Mouse (Mus musculus): ENCODE measurements around the gene Pigf. TPM values are rescaled to one million over a fixed set of nuclear protein-coding genes. Genes with fewer than 3 reads are reported as not detected.
A peak's percentile ranks its signal among the peaks of the same experiment; 100 is the strongest.

The Pigf gene
- polyA plus RNA-seq, 1 experiment from 2014 or later, result 35.3 TPM

GRCm38 (mm10) chr17:86967536-86968525 lies 57.4 kb downstream of the Pigf start:
- Histone ChIP-seq H3K9me3 (replicated peaks; ENCODE audit: control insufficient read depth, low read length) (no peaks in the 10 kb centered on the region), H3K27me3 (replicated peaks; ENCODE audit: control insufficient read depth, insufficient read depth, low read length) (no peaks in the 10 kb centered on the region), H3K9ac (ENCODE audit: low read length) (no peak overlapping the region), H3K4me2 (ENCODE audit: low read length) (no peak overlapping the region), H3K4me1 (ENCODE audit: control insufficient read depth, insufficient read depth, low read length) (peaks cover 9% of the 10 kb centered on the region; the same call in 1 of the 2 replicates), H3K36me3 (ENCODE audit: control insufficient read depth, insufficient read depth, low read length) (0 out of 2 replicates have a peak, but pooled peaks cover 5% of the 10 kb centered on the region), H3K27ac (ENCODE audit: low read depth, low read length) (no peak overlapping the region), H3K4me3 (ENCODE audit: low read depth, low read length) (no peak overlapping the region)
- no peak for DNase-seq (ENCODE audit: low spot score)
- no peak for ATAC-seq
- WGBS, result 82% methylated on average over 10 of the region's 10 CpGs

- H3K4me1 ChIP-seq (ENCODE audit: control insufficient read depth, insufficient read depth, low read length), result peaks cover 9% of the 10 kb centered on the region; the same call in 1 of the 2 replicates
- DNase-seq (ENCODE audit: low spot score), result no peak
Observed at GRCm38 (mm10) chr17:86967048-86967447, 58.2 kb downstream of the Pigf start.

GRCm38 (mm10) chr17:86966040-86966439 lies 59.2 kb downstream of the Pigf start:
- Histone ChIP-seq H3K27me3 (replicated peaks; ENCODE audit: control insufficient read depth, insufficient read depth, low read length) (no peaks in the 10 kb centered on the region), H3K36me3 (ENCODE audit: control insufficient read depth, insufficient read depth, low read length) (0 out of 2 replicates have a peak, but pooled peaks cover 2% of the 10 kb centered on the region), H3K9me3 (replicated peaks; ENCODE audit: control insufficient read depth, low read length) (no peaks in the 10 kb centered on the region), H3K4me1 (ENCODE audit: control insufficient read depth, insufficient read depth, low read length) (peaks cover 12% of the 10 kb centered on the region; the same call in 1 of the 2 replicates), H3K4me3 (ENCODE audit: low read depth, low read length) (no peak overlapping the region), H3K4me2 (ENCODE audit: low read length) (no peak overlapping the region), H3K9ac (ENCODE audit: low read length) (no peak overlapping the region), H3K27ac (ENCODE audit: low read depth, low read length) (no peak overlapping the region)
- whole genome bisulfite sequencing, result 85% methylated on average over 10 of the region's 10 CpGs
- ATAC-seq (no peak), DNase-seq (ENCODE audit: low spot score) (no peak)

More at GRCm38 (mm10) chr17:86967048-86967447, 58.2 kb downstream of the Pigf start:
- H3K9me3 ChIP-seq (replicated peaks; ENCODE audit: control insufficient read depth, low read length), result no peaks in the 10 kb centered on the region
- no peak overlapping the region for H3K9ac ChIP-seq (ENCODE audit: low read length)
- H3K4me3 ChIP-seq (ENCODE audit: low read depth, low read length), result no peak overlapping the region
- no peak overlapping the region for H3K27ac ChIP-seq (ENCODE audit: low read depth, low read length)
- no peak overlapping the region for H3K4me2 ChIP-seq (ENCODE audit: low read length)
- H3K36me3 ChIP-seq (ENCODE audit: control insufficient read depth, insufficient read depth, low read length), result 0 out of 2 replicates have a peak, but pooled peaks cover 2% of the 10 kb centered on the region
- H3K27me3 ChIP-seq (replicated peaks; ENCODE audit: control insufficient read depth, insufficient read depth, low read length), result no peaks in the 10 kb centered on the region
- no peak for ATAC-seq
- WGBS, result 94% methylated on average over 12 of the region's 12 CpGs

GRCm38 (mm10) chr17:86965121-86965520 lies 60.1 kb downstream of the Pigf start:
- Histone ChIP-seq H3K9ac (ENCODE audit: low read length) (peak overlapping the region; percentile 1; the same call in 1 of the 2 replicates), H3K27ac (ENCODE audit: low read depth, low read length) (no peak overlapping the region), H3K4me2 (ENCODE audit: low read length) (peak overlapping the region; percentile 72), H3K27me3 (replicated peaks; ENCODE audit: control insufficient read depth, insufficient read depth, low read length) (no peaks in the 10 kb centered on the region), H3K9me3 (replicated peaks; ENCODE audit: control insufficient read depth, low read length) (no peaks in the 10 kb centered on the region), H3K4me1 (ENCODE audit: control insufficient read depth, insufficient read depth, low read length) (peaks cover 12% of the 10 kb centered on the region; the same call in 1 of the 2 replicates), H3K36me3 (ENCODE audit: control insufficient read depth, insufficient read depth, low read length) (0 out of 2 replicates have a peak, but pooled peaks cover 2% of the 10 kb centered on the region), H3K4me3 (ENCODE audit: low read depth, low read length) (no peak overlapping the region; the same call in 1 of the 2 replicates)
- no peak for ATAC-seq
- DNase-seq (ENCODE audit: low spot score), result no peak
- WGBS, result 87% methylated on average over 8 of the region's 8 CpGs

GRCm38 (mm10) chr17:86964502-86964901 lies 60.7 kb downstream of the Pigf start:
- Histone ChIP-seq H3K9me3 (replicated peaks; ENCODE audit: control insufficient read depth, low read length) (no peaks in the 10 kb centered on the region), H3K4me1 (ENCODE audit: control insufficient read depth, insufficient read depth, low read length) (peaks cover 12% of the 10 kb centered on the region; the same call in 1 of the 2 replicates), H3K4me2 (ENCODE audit: low read length) (peak overlapping the region; percentile 72), H3K27ac (ENCODE audit: low read depth, low read length) (no peak overlapping the region), H3K27me3 (replicated peaks; ENCODE audit: control insufficient read depth, insufficient read depth, low read length) (no peaks in the 10 kb centered on the region), H3K36me3 (ENCODE audit: control insufficient read depth, insufficient read depth, low read length) (0 out of 2 replicates have a peak, but pooled peaks cover 2% of the 10 kb centered on the region), H3K9ac (ENCODE audit: low read length) (peak overlapping the region; percentile 1; the same call in 1 of the 2 replicates), H3K4me3 (ENCODE audit: low read depth, low read length) (peak overlapping the region; percentile 68)
- 0% methylated on average over 10 of the region's 10 CpGs for whole genome bisulfite sequencing
- ATAC-seq (peak; percentile 57), DNase-seq (ENCODE audit: low spot score) (peak; percentile 88)

- peak overlapping the region; percentile 72 for H3K4me2 ChIP-seq (ENCODE audit: low read length)
- H3K9ac ChIP-seq (ENCODE audit: low read length), result peak overlapping the region; percentile 75
- H3K4me1 ChIP-seq (ENCODE audit: control insufficient read depth, insufficient read depth, low read length), result peaks cover 12% of the 10 kb centered on the region; the same call in 1 of the 2 replicates
- ATAC-seq (no peak), DNase-seq (ENCODE audit: low spot score) (peak; percentile 35)
- H3K27me3 ChIP-seq (replicated peaks; ENCODE audit: control insufficient read depth, insufficient read depth, low read length), result no peaks in the 10 kb centered on the region
- 0 out of 2 replicates have a peak, but pooled peaks cover 2% of the 10 kb centered on the region for H3K36me3 ChIP-seq (ENCODE audit: control insufficient read depth, insufficient read depth, low read length)
- peak overlapping the region; percentile 68 for H3K4me3 ChIP-seq (ENCODE audit: low read depth, low read length)
- no peaks in the 10 kb centered on the region for H3K9me3 ChIP-seq (replicated peaks; ENCODE audit: control insufficient read depth, low read length)
- no peak overlapping the region for H3K27ac ChIP-seq (ENCODE audit: low read depth, low read length)
- WGBS, result 0% methylated on average over 5 of the region's 6 CpGs
Observed at GRCm38 (mm10) chr17:86964041-86964440, 61.2 kb downstream of the Pigf start.

GRCm38 (mm10) chr17:86963586-86963902 lies 61.7 kb downstream of the Pigf start:
- ATAC-seq, result peak; percentile 44
- Histone ChIP-seq H3K36me3 (ENCODE audit: control insufficient read depth, insufficient read depth, low read length) (0 out of 2 replicates have a peak, but pooled peaks cover 2% of the 10 kb centered on the region), H3K9me3 (replicated peaks; ENCODE audit: control insufficient read depth, low read length) (no peaks in the 10 kb centered on the region), H3K27ac (ENCODE audit: low read depth, low read length) (peak overlapping the region; percentile 77), H3K27me3 (replicated peaks; ENCODE audit: control insufficient read depth, insufficient read depth, low read length) (no peaks in the 10 kb centered on the region), H3K4me3 (ENCODE audit: low read depth, low read length) (peak overlapping the region; percentile 68), H3K4me2 (ENCODE audit: low read length) (peak overlapping the region; percentile 72), H3K9ac (ENCODE audit: low read length) (peak overlapping the region; percentile 75), H3K4me1 (ENCODE audit: control insufficient read depth, insufficient read depth, low read length) (peaks cover 12% of the 10 kb centered on the region; the same call in 1 of the 2 replicates)
- 1% methylated on average over 21 of the region's 26 CpGs for WGBS
- peak; percentile 61 for DNase-seq (ENCODE audit: low spot score)

- DNase-seq (ENCODE audit: low spot score) (peak; percentile 90), ATAC-seq (peak; percentile 90)
- no peaks in the 10 kb centered on the region for H3K27me3 ChIP-seq (replicated peaks; ENCODE audit: control insufficient read depth, insufficient read depth, low read length)
- H3K9me3 ChIP-seq (replicated peaks; ENCODE audit: control insufficient read depth, low read length), result no peaks in the 10 kb centered on the region
- 0 out of 2 replicates have a peak, but pooled peaks cover 2% of the 10 kb centered on the region for H3K36me3 ChIP-seq (ENCODE audit: control insufficient read depth, insufficient read depth, low read length)
- H3K27ac ChIP-seq (ENCODE audit: low read depth, low read length), result peak within 1 kb of the TSS; percentile 77
- peak within 1 kb of the TSS; percentile 75 for H3K9ac ChIP-seq (ENCODE audit: low read length)
- peaks cover 12% of the 10 kb centered on the region; the same call in 1 of the 2 replicates for H3K4me1 ChIP-seq (ENCODE audit: control insufficient read depth, insufficient read depth, low read length)
- WGBS, result 1% methylated on average over 50 of the region's 86 CpGs
- peak within 1 kb of the TSS; percentile 72 for H3K4me2 ChIP-seq (ENCODE audit: low read length)
- H3K4me3 ChIP-seq (ENCODE audit: low read depth, low read length), result peak within 1 kb of the TSS; percentile 68
Observed at GRCm38 (mm10) chr17:86962894-86963585, 62.2 kb downstream of the Pigf start, which contains the start of gene Rhoq. Gene Rhoq, plus strand, starts transcription at chr17:86963082.
